Mouse (Mus musculus) thymus, postnatal 14 days (tissue): ENCODE data around the gene Krt23.

Source experiments
- DNase-seq: peaks from one replicate; pipeline ENCODE4 v3.0.0; 2021

The Krt23 gene

GRCm38 (mm10) chr11:99448769-99449168 is 44.2 kb downstream of the Krt23 start:
- no peak for DNase-seq

DNA sequence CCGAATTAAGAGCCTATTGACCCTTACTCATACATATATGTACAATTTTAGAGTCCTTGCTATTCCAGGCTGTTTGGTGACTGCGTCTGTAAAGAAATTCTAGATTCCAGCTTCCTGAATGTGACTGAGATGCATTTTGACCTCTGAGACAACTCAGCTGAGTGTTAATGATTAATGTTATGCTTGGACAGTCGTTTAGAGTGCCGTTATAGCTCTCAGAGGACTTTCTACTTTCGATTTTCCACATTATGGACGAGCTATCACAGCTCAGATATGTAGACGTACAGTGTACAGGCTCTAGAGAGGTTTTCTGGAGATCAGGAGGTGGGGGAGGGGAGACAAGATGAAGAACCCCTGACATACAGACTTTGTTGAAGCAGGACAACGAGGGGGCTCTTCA is 51.7 kb downstream of the Krt23 start:
- no peak for DNase-seq

DNA sequence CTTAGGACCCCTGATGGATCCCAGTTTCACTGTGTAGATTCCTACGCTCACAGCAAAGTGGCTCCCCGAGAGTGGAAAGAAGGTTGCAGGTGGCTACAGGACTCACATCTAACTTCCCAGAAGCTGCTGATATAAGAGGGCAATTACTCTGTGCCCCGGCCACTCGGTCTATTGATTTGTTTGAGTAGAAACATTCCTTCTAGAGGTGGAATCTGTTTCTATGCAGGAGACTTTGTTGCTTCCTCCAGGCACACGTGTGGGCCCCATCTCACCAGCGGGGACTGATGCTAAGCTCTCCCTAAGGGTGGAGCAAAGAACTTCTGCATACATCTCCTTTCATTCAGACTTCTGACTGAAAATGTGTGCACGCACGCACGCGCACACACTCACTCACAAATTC is 53.5 kb downstream of the Krt23 start:
- DNase-seq, result no peak

- DNase-seq, result no peak
Observed at GRCm38 (mm10) chr11:99437972-99438371, 55.0 kb downstream of the Krt23 start, which contains the start of gene Krt20. Gene Krt20, minus strand, starts transcription at chr11:99438150.

GRCm38 (mm10) chr11:99436625-99437024 is 56.3 kb downstream of the Krt23 start:
- DNase-seq, result no peak

DNA sequence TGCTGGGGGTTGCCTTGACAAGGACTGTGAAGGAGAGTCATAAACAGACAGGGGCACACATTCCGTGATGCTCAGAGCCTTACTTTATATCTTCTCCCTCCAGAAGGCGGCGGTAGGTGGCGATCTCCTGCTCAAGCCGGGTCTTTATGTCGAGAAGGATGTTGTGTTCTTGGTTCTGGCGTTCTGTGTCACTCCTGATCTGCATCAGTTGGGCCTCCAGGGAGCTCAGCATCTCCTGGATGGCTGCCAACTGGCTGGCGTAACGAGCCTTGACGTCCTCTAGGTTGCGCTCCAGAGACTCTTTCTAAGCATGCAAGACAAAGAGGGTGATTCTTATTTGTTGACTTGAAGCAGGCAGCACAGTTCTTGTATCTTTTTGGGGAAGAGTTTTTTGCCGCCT is 62.3 kb downstream of the Krt23 start:
- DNase-seq, result no peak
